Mouse (Mus musculus): ENCODE measurements around the gene Hnf1a.
A peak's percentile ranks its signal among the peaks of the same experiment; 100 is the strongest.

The Hnf1a gene

GRCm38 (mm10) chr5:114915854-114916253, 55.0 kb downstream of the Hnf1a start:
- no peak overlapping the region for H3K4me3 ChIP-seq (replicated peaks; ENCODE audit: low read length)
- H3K4me1 ChIP-seq (replicated peaks; ENCODE audit: low read depth, low read length) = peaks cover 40% of the 10 kb centered on the region
- TF ChIP-seq NANOG (IDR thresholded peaks at IDR 0.05; ENCODE audit: borderline replicate concordance, low read length) (no peak), POU5F1 (IDR thresholded peaks at IDR 0.05; ENCODE audit: borderline replicate concordance, low read length) (no peak), CTCF (conservative IDR thresholded peaks at IDR 0.05; ENCODE audit: low read length) (no peak)
- no peaks in the 10 kb centered on the region for H3K36me3 ChIP-seq (ENCODE audit: insufficient read depth, low read length)
- H3K9me3 ChIP-seq (ENCODE audit: low read length) = no peaks in the 10 kb centered on the region
- no peaks in the 10 kb centered on the region for H3K27me3 ChIP-seq (ENCODE audit: insufficient read depth, low read length)

- H3K9me3 ChIP-seq (ENCODE audit: low read length) = no peaks in the 10 kb centered on the region
- TF ChIP-seq NANOG (IDR thresholded peaks at IDR 0.05; ENCODE audit: borderline replicate concordance, low read length) (no peak), POU5F1 (IDR thresholded peaks at IDR 0.05; ENCODE audit: borderline replicate concordance, low read length) (no peak), CTCF (conservative IDR thresholded peaks at IDR 0.05; ENCODE audit: low read length) (no peak)
- H3K4me3 ChIP-seq (replicated peaks; ENCODE audit: low read length) = 0 out of 2 replicates have a peak overlapping the region, but pooled peaks have one; percentile 14
- no peaks in the 10 kb centered on the region for H3K36me3 ChIP-seq (ENCODE audit: insufficient read depth, low read length)
- H3K27me3 ChIP-seq (ENCODE audit: insufficient read depth, low read length) = no peaks in the 10 kb centered on the region
- H3K4me1 ChIP-seq (replicated peaks; ENCODE audit: low read depth, low read length) = peaks cover 39% of the 10 kb centered on the region
These were observed 56.0 kb downstream of the Hnf1a start for GRCm38 (mm10) chr5:114914855-114915254.

- Histone ChIP-seq H3K4me1 (replicated peaks; ENCODE audit: low read depth, low read length) (peaks cover 39% of the 10 kb centered on the region), H3K9me3 (ENCODE audit: low read length) (no peaks in the 10 kb centered on the region), H3K36me3 (ENCODE audit: insufficient read depth, low read length) (no peaks in the 10 kb centered on the region), H3K4me3 (replicated peaks; ENCODE audit: low read length) (peak overlapping the region; percentile 32; the same call in 1 of the 2 replicates), H3K27me3 (ENCODE audit: insufficient read depth, low read length) (no peaks in the 10 kb centered on the region)
- no peak for TF ChIP-seq CTCF (conservative IDR thresholded peaks at IDR 0.05; ENCODE audit: low read length)
- no peak for TF ChIP-seq POU5F1 (IDR thresholded peaks at IDR 0.05; ENCODE audit: borderline replicate concordance, low read length)
- TF ChIP-seq NANOG (IDR thresholded peaks at IDR 0.05; ENCODE audit: borderline replicate concordance, low read length) = no peak
These were observed 57.2 kb downstream of the Hnf1a start for GRCm38 (mm10) chr5:114913686-114914085.

- peak overlapping the region; percentile 68 for H3K4me3 ChIP-seq (replicated peaks; ENCODE audit: low read length)
- TF ChIP-seq CTCF (conservative IDR thresholded peaks at IDR 0.05; ENCODE audit: low read length) = no peak
- TF ChIP-seq POU5F1 (IDR thresholded peaks at IDR 0.05; ENCODE audit: borderline replicate concordance, low read length) = no peak
- TF ChIP-seq NANOG (IDR thresholded peaks at IDR 0.05; ENCODE audit: borderline replicate concordance, low read length) = no peak
These were observed 62.1 kb downstream of the Hnf1a start for GRCm38 (mm10) chr5:114908598-114909305.

DNA sequence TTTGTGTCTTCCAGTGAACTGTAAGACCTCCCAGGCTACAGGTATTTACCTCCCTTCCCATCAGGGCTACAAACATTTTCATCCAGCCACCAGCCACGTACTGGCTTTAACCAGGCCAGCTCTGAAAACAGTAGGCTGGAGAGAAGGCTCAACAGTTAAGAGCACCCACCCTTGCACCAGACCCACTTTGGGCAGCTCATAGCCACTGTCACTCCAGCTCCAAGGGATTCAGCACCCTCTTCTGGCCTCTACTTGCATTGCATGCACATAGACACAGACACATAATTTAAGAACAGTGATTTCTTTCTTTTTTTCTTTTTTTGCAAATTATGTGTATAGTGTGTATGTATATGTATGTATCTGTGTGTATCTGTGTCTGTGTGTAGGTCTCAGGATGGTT, 68.5 kb downstream of the Hnf1a start:
- no peak overlapping the region for H3K4me3 ChIP-seq (replicated peaks; ENCODE audit: low read length)
- no peak for TF ChIP-seq POU5F1 (IDR thresholded peaks at IDR 0.05; ENCODE audit: borderline replicate concordance, low read length)
- TF ChIP-seq CTCF (conservative IDR thresholded peaks at IDR 0.05; ENCODE audit: low read length) = peak; percentile 89
- peaks cover 40% of the 10 kb centered on the region for H3K4me1 ChIP-seq (replicated peaks; ENCODE audit: low read depth, low read length)
- peaks cover 7% of the 10 kb centered on the region for H3K9me3 ChIP-seq (ENCODE audit: low read length)
- H3K36me3 ChIP-seq (ENCODE audit: insufficient read depth, low read length) = peaks cover 6% of the 10 kb centered on the region; the same call in 1 of the 2 replicates
- no peaks in the 10 kb centered on the region for H3K27me3 ChIP-seq (ENCODE audit: insufficient read depth, low read length)

More at GRCm38 (mm10) chr5:114908598-114909305, 62.1 kb downstream of the Hnf1a start:
- peaks cover 40% of the 10 kb centered on the region for H3K4me1 ChIP-seq (replicated peaks; ENCODE audit: low read depth, low read length)
- H3K36me3 ChIP-seq (ENCODE audit: insufficient read depth, low read length) = peaks cover 6% of the 10 kb centered on the region; the same call in 1 of the 2 replicates
- H3K27me3 ChIP-seq (ENCODE audit: insufficient read depth, low read length) = no peaks in the 10 kb centered on the region
- H3K9me3 ChIP-seq (ENCODE audit: low read length) = peaks cover 7% of the 10 kb centered on the region

Measured in E14TG2a.4 (cell line).